Mouse (Mus musculus) bone marrow macrophage, adult 2 months (primary cell): ENCODE data around the gene Lrrc8c.

Experiments
- CTCF ChIP-seq: IDR thresholded peaks from 2 replicates; pipeline ENCODE4 v1.5.1; 2012; ENCODE audit warnings: low read depth, mild to moderate bottlenecking, low read length, moderate library complexity
- POLR2A ChIP-seq: IDR thresholded peaks from 2 replicates; pipeline ENCODE4 v1.6.1; 2012; ENCODE audit warnings: mild to moderate bottlenecking, low read depth, low read length, borderline replicate concordance

GRCm38 (mm10) chr5:105589119-105589518 lies 69.9 kb downstream of the Lrrc8c start:
- TF ChIP-seq POLR2A (no peak), CTCF (no peak)
